Mouse (Mus musculus): ENCODE measurements around the gene Hmgb1.

Hmgb1 gene

GRCm38 (mm10) chr5:149020681-149021062 is 163.6 kb downstream of the Hmgb1 start:
- DNase-seq (ENCODE audit: low read depth): no peak

- no peak for DNase-seq (ENCODE audit: low read depth)
These were observed 164.1 kb downstream of the Hmgb1 start for GRCm38 (mm10) chr5:149020059-149020680.

- DNase-seq (ENCODE audit: low read depth): no peak
These were observed 166.4 kb downstream of the Hmgb1 start for GRCm38 (mm10) chr5:149017666-149018415.

- DNase-seq (ENCODE audit: low read depth): no peak
These were observed 167.1 kb downstream of the Hmgb1 start for GRCm38 (mm10) chr5:149017181-149017580.

- no peak for DNase-seq (ENCODE audit: low read depth)
These were observed 168.0 kb downstream of the Hmgb1 start for GRCm38 (mm10) chr5:149016261-149016660.

GRCm38 (mm10) chr5:149015335-149016201 is 168.7 kb downstream of the Hmgb1 start:
- no peak for DNase-seq (ENCODE audit: low read depth)

GRCm38 (mm10) chr5:149014600-149015268 is 169.6 kb downstream of the Hmgb1 start:
- DNase-seq (ENCODE audit: low read depth): no peak

- no peak for DNase-seq (ENCODE audit: low read depth)
These were observed 170.3 kb downstream of the Hmgb1 start for GRCm38 (mm10) chr5:149013817-149014508.

GRCm38 (mm10) chr5:149009111-149009510 is 175.2 kb downstream of the Hmgb1 start:
- DNase-seq (ENCODE audit: low read depth): no peak

- no peak for DNase-seq (ENCODE audit: low read depth)
These were observed 177.0 kb downstream of the Hmgb1 start for GRCm38 (mm10) chr5:149007295-149007646.

- peak; percentile 96 for DNase-seq (ENCODE audit: low read depth)
These were observed 177.7 kb downstream of the Hmgb1 start for GRCm38 (mm10) chr5:149006362-149007294.

GRCm38 (mm10) chr5:149005701-149006361 is 178.5 kb downstream of the Hmgb1 start:
- DNase-seq (ENCODE audit: low read depth): no peak

- no peak for DNase-seq (ENCODE audit: low read depth)
These were observed 179.2 kb downstream of the Hmgb1 start for GRCm38 (mm10) chr5:149005083-149005482.

- no peak for DNase-seq (ENCODE audit: low read depth)
These were observed 181.2 kb downstream of the Hmgb1 start for GRCm38 (mm10) chr5:149003137-149003536.

- no peak for DNase-seq (ENCODE audit: low read depth)
These were observed 181.5 kb downstream of the Hmgb1 start for GRCm38 (mm10) chr5:149002803-149003115.

- no peak for DNase-seq (ENCODE audit: low read depth)
These were observed 182.1 kb downstream of the Hmgb1 start for GRCm38 (mm10) chr5:149002034-149002802.

- no peak for DNase-seq (ENCODE audit: low read depth)
These were observed 184.5 kb downstream of the Hmgb1 start for GRCm38 (mm10) chr5:148999802-149000201.

GRCm38 (mm10) chr5:148998512-148998911 is 185.8 kb downstream of the Hmgb1 start:
- no peak for DNase-seq (ENCODE audit: low read depth)

- DNase-seq (ENCODE audit: low read depth): no peak
These were observed 187.6 kb downstream of the Hmgb1 start for GRCm38 (mm10) chr5:148996709-148997037.
